Mouse (Mus musculus) subcutaneous adipose tissue, adult 2 months (tissue): ENCODE measurements around the gene Lrrc4c. TPM values are rescaled to one million over a fixed set of nuclear protein-coding genes. Genes with fewer than 3 reads are reported as not detected.

Source experiments
- polyA plus RNA-seq: library from polyadenylated mRNA; depleted of rRNA; stranded (reverse); fragments of >200 nt; gene quantifications from 2 replicates; pipeline ENCODE4 v1.2.3, GENCODE M21; 2012; ENCODE audit warnings: low replicate concordance; rRNA removed

Gene Lrrc4c
- 2.9 and 4.3 TPM in 2 replicates for polyA plus RNA-seq

DNA sequence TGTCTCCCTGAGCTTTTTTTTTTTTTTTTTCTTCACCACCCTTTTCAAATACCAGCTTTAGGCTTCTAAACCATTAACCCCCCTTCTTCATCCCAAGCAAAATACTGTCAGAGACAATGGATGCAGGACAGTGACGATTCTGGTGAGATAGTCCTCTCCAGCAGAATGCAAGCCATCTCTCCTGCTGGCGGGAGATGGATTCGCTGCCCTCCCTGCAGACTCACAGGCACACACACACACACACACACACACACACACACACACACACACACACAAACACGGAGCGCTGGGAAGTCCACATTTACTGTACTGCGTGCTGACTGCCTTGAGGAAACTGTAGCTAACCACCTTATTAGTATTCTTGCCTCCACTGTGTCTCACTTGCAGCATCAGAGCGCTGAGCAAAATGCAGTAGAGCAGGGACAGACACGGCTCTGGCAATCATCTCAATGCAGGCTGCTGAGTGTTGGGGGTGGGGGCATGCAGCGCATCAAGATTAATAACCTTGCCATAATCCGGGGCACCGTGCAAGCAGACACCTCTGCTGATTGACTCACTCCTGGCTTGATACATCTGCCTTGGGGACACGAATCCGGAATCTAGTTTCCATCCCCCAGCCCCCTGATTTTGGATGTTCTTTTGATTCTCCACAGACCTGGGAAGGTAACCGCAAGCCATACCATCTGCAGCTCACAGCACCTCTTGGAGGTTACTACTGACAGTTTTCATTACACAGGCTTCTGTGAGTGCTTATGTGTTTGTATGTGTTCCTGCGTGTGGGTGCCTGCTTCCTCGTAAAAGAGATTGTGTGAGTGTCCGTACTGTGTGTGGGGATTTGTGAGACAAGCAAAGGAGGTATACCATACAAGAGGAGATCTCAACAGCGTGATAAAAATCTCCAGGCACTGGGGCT, at the start of gene Lrrc4c:
Gene Lrrc4c, plus strand, starts transcription at position 783 of the 913 bp plus-strand sequence.

